Mouse (Mus musculus) NIH3T3 (cell line): ENCODE results near the gene Sf3a3.
A peak's percentile ranks its signal among the peaks of the same experiment; 100 is the strongest.
"Not testable (repeated sequence)": the region's sequence is repeated elsewhere in the genome, so short reads cannot be mapped to it uniquely, and the experiment has no call there.

ENCODE experiments used
- DNase-seq: peaks from one replicate; pipeline ENCODE4 v3.0.0-alpha.2; 2012; ENCODE audit warnings: low read depth

Gene Sf3a3

DNA sequence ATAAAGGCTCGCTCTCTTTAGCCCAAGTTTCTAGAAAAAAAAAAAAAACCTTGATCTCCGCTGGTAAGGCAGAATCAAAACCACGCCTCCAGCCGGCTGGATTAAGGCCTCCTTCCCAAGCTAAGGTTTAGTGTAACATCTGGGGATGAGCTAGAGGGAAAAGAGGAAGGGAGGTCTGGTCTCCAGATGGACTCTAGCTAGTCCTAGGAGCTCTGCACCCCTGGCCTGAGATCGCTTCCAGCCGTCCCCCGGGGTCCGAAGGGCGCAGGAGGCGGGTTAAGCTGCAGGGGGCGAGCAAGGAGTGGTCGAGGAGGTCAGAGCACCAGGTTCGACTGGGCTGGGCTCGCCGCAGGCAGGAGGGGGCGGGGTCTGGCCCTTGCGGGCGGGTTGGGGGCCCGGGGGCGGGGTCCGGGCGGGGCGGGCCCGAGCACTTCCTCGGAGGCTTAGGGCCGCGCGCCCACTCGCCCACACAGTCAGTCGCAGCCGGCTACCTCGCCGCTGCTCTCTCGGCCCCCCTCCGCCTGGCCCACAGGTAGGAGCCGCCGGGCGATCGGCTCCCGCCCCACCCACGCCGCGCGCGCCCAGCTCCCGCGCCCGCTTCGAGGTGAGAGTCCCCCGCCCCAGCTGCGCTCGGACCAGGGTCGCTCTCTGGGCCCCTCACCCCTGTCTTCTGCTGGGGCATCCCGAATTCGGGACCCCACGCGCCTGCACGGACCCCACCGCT lies 14.2 kb upstream of the Sf3a3 start, which contains the start of gene Fhl3:
TSS of gene Fhl3 (plus strand) at position 454 of the 724 bp plus-strand sequence.
- DNase-seq = peak; percentile 94

- peak; percentile 83 for DNase-seq
Measured at GRCm38 (mm10) chr4:124701052-124701845, 13.3 kb upstream of the Sf3a3 start.

DNA sequence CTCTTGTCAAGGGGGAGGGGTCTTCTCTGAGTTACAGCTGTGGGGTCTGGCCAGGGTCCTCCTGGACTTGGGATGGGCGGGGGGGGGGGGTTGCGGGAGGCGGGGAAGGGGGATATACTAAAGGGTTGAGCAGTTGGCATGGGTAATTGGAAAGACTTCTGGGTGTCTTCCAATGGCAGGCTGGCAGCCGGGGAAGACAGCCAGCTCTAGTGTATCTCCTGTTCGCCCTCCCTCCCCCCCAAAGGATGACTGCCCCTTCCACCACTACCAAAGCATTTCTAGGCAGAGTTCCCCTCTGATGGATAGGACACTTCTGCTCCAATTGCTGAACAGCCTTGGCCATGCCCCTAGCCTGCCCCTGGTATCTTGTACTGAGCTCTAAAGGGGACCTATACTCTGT lies 12.7 kb upstream of the Sf3a3 start:
- peak; percentile 68 for DNase-seq

DNA sequence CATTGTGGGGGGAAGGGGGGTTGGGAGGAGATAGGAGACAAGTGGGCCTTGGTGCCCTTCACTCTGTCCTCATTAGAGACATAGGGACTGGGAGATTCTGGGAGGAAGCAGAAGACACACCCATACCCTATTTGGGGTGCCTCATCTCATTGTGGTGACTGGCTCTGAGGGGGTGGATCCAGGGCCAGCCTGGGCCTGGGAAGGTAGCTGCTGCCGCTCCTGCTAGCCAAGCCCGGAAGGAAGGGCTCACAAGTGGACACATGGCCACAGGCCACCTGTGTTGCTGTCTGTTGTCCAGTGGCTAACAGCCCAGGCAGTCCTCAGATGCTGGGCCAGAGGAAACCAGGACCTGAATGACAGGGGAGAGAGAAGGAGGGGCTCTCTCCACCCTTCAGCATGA lies 11.2 kb upstream of the Sf3a3 start:
- DNase-seq = peak; percentile 67

- peak; percentile 81 for DNase-seq
Measured at GRCm38 (mm10) chr4:124703881-124704796, 10.4 kb upstream of the Sf3a3 start.

DNA sequence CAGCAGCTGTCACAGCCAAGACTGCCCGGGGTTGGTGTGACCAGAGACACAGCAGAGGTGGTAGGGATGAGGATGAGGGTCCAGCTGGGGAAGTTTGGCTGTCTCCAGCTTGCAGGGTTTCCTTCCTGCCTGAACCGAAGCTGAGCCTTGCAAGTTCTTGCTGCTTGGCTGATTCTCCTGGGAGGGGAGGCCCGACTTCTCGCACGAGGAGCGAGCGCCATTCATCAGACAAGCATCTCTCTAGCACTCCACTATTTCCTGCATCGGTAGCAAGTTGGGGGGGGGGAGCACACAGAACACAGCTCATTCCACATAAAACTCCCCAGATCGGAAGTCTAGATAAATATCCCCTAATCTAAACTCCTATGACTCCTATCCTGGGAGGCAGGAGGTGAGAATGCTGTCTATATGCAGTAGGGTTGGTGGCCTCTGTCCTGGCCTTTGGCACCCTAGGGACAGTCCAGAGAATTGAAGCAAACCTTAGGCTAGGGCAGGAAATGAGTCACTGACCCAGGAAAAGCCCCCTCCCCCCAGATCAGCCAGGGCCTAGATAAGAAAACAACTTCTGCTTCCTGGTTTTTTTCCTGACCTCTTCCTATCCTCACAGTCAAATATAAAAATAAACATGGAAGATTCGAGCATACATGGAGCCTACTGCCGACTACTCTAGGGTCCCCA lies 9.6 kb upstream of the Sf3a3 start:
- peak; percentile 84 for DNase-seq

- no peak for DNase-seq
Measured at GRCm38 (mm10) chr4:124705661-124706269, 8.8 kb upstream of the Sf3a3 start.

- DNase-seq = not testable (repeated sequence)
Measured at GRCm38 (mm10) chr4:124707381-124708199, 7.0 kb upstream of the Sf3a3 start.

GRCm38 (mm10) chr4:124708200-124708517 lies 6.4 kb upstream of the Sf3a3 start:
- not testable (repeated sequence) for DNase-seq

GRCm38 (mm10) chr4:124708518-124709477 lies 5.8 kb upstream of the Sf3a3 start:
- DNase-seq = peak; percentile 100

- DNase-seq = peak; percentile 46
Measured at GRCm38 (mm10) chr4:124709961-124710446, 4.6 kb upstream of the Sf3a3 start.

DNA sequence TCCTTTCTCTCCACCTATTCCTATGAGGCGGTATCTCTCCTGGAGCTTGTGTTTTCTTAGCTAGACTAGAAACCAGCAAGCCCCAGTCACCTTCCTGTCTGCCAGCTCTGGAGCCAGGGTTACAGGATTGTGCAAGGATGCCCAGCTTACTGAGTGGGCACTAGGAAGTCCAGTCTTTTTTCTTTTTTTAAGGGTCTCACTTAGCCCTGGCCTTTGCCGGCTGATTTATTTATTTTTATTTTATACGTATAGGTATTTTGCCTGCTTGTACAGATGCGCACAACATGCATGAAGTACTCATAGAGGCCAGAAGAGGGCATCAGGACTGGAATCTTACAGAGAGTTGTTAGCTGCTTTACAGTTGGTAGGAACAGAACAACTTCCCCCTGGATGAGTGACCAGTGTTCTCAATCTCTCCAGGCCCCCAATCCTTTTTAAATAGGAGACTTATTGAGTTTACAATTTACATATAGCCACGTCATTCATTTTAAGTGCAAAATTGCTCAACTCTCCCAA lies 3.7 kb upstream of the Sf3a3 start:
- DNase-seq = peak; percentile 85

DNA sequence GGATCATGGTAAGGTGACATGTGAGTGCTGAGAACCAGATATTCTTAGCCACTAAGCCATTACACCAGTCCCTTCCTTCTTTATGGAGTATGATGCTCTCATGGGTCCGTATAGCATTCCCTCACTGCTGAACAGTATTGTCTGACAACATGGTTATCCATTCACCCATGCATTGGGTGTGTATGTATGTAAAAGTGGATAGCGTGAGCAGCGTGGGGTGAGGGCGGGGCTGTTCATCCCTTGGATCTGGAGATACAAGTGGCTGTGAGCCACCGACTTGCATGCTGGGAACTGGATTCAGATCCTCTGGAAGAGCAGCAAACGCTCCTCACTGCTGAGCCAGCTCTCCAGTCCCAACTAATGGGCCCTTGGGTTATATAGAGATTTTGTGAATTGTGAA lies 2.0 kb upstream of the Sf3a3 start:
- no peak for DNase-seq

- DNase-seq = not testable (repeated sequence)
Measured at GRCm38 (mm10) chr4:124713850-124714249, 726 bp upstream of the Sf3a3 start.

GRCm38 (mm10) chr4:124719101-124719500 lies 4.5 kb downstream of the Sf3a3 start:
- DNase-seq = no peak

- no peak for DNase-seq
Measured at GRCm38 (mm10) chr4:124726121-124726520, 11.5 kb downstream of the Sf3a3 start.

GRCm38 (mm10) chr4:124736952-124737351 lies 22.4 kb downstream of the Sf3a3 start:
- DNase-seq = no peak

GRCm38 (mm10) chr4:124737486-124737885 lies 22.9 kb downstream of the Sf3a3 start:
- no peak for DNase-seq

DNA sequence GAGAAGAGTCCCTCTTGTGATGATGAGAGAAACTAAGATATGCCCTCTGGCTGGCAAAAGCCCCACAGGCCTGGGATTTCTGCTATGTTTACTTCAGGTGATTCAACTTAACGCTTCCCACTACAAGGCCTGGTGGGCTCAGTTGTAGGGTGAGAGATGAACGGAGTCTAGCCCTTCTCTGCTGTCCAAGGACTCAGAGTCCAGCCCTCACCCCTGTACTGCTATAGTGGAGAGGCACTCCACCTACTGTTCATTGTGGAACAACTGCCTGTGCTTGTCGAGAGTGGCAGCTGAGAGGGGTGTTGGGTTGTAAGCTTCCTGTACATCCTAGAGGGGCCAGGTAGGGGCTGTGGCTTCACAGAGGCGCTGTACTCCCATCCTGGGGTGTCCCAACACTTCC lies 23.4 kb downstream of the Sf3a3 start:
- DNase-seq = no peak
